Mouse (Mus musculus): ENCODE measurements at regions not wholly inside any gene's neighbourhood (a gene's known extent, or its start where the extent isn't known, plus 50 kb on each side); places are given as distances from the start of the nearest gene placed in this dataset.

DNA sequence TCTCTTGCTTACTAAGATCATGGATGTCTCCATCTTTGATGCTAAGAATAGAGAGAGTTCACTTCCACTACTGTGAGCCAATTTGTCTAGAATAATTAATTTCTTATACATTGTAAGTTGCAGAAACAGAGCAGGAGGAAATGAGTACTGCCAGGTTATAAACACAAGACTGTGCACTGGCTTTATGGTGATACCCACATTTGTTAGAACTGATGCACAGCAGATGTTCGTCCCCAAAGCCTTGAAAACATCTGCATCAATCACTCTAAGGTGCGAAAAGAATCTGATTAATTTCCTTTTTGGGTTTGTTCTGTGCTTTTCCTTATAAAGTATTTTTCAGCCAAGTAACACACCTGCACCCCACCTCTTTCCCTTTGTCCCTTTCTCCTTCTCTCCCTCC is 347.3 kb upstream of the Rgmb start:
- Histone ChIP-seq H3K4me1 (ENCODE audit: control insufficient read depth in 1 of 2, insufficient read depth in 2 of 2) (peaks cover 2 to 3% of the 10 kb centered on the region in 2 experiments; a peak in 1 of 4 replicates), H3K27me3 (replicated peaks) (no peaks in the 10 kb centered on the region), H3K9me3 (replicated peaks; ENCODE audit: low read length) (no peaks in the 10 kb centered on the region), H3K9ac (ENCODE audit: insufficient read depth, low read depth) (no peak overlapping the region), H3K79me2 (replicated peaks; ENCODE audit: control insufficient read depth, extremely low read depth, insufficient read depth, poor library complexity, severe bottlenecking) (no peaks in the 10 kb centered on the region), H3K27ac (ENCODE audit: insufficient read depth, low read depth) (no peak overlapping the region), H3K4me3 (replicated peaks in 1 of 3; ENCODE audit: low read depth in 2 of 3, low read length in 2 of 3, poor library complexity in 1 of 3) (no peak overlapping the region), H3K4me2 (ENCODE audit: insufficient read depth, low read depth, poor library complexity, severe bottlenecking) (no peak overlapping the region), H3K36me3 (replicated peaks in 1 of 2; ENCODE audit: control insufficient read depth in 1 of 2, insufficient read depth in 1 of 2, low read length in 1 of 2) (no peaks in the 10 kb centered on the region)
- no peak for DNase-seq (ENCODE audit: extremely low read depth)
- TF ChIP-seq RCOR1 (conservative IDR thresholded peaks at IDR 0.05; ENCODE audit: low read depth, low read length) (no peak), TBP (conservative IDR thresholded peaks at IDR 0.05; ENCODE audit: low read depth, low read length) (no peak), JUND (conservative IDR thresholded peaks at IDR 0.05; ENCODE audit: low read depth, low read length) (no peak)
- dilution Hi-C loops (cut with MboI; ENCODE audit: extremely low pct_ligation_motif_present, extremely low pct_unique_long_range_greater_than_20kb, low sequenced_read_pairs): loop anchor here (25.0 kb wide), 1 partner anchor 91 kb away; no protein-coding TSS in a partner anchor
- in situ Hi-C loops (cut with MboI; ENCODE audit: low pct_ligation_motif_present, low pct_unique_long_range_greater_than_20kb, low sequenced_read_pairs): no loop called here

DNA sequence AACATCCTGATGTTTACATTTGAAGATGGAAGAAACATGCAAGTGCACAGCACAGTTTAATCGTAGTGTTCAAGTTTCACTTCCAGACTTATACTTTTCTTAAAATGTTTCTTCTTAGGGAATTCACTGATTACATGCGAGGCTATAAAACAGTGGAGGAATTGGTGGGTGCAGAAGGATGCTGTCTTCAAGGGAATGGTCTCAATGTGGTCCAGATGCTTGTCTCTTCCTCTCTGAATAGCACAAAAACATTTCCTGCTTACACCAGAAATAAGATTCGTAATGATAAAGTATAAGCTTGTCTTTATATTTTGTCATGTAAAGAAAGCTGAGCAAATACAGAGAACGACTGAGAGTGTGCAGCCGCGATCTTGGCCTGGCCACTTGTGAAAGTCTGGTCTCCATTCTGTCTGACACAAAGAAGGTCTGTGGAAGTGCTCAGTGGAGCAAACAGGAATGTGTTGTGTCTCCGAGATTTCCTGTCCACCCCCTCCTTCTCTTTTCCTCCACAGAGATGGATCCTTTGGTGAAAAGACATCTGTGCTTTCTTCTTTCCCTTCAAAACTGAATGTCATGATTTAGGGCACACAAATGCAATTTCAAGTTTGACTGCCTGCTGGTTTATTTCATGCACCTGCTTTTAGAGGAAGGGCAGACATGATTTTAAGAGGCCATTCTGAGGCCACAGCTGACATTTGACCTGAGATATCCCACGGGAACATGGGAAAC is 346.1 kb upstream of the Rgmb start:
- in situ Hi-C loops (cut with MboI; ENCODE audit: low pct_ligation_motif_present, low pct_unique_long_range_greater_than_20kb, low sequenced_read_pairs) (no loop called here), dilution Hi-C loops (cut with MboI; ENCODE audit: extremely low pct_ligation_motif_present, extremely low pct_unique_long_range_greater_than_20kb, low sequenced_read_pairs) (loop anchor here (25.0 kb wide), 1 partner anchor 90 kb away; no protein-coding TSS in a partner anchor)
- Histone ChIP-seq H3K27ac (ENCODE audit: insufficient read depth, low read depth) (no peak overlapping the region), H3K4me3 (replicated peaks in 1 of 3; ENCODE audit: low read depth in 2 of 3, low read length in 2 of 3, poor library complexity in 1 of 3) (no peak overlapping the region), H3K4me1 (ENCODE audit: control insufficient read depth in 1 of 2, insufficient read depth in 2 of 2) (peaks cover 2 to 3% of the 10 kb centered on the region in 2 experiments; a peak in 1 of 4 replicates), H3K36me3 (replicated peaks in 1 of 2; ENCODE audit: control insufficient read depth in 1 of 2, insufficient read depth in 1 of 2, low read length in 1 of 2) (no peaks in the 10 kb centered on the region), H3K79me2 (replicated peaks; ENCODE audit: control insufficient read depth, extremely low read depth, insufficient read depth, poor library complexity, severe bottlenecking) (no peaks in the 10 kb centered on the region), H3K4me2 (ENCODE audit: insufficient read depth, low read depth, poor library complexity, severe bottlenecking) (no peak overlapping the region), H3K9ac (ENCODE audit: insufficient read depth, low read depth) (no peak overlapping the region), H3K9me3 (replicated peaks; ENCODE audit: low read length) (no peaks in the 10 kb centered on the region), H3K27me3 (replicated peaks) (no peaks in the 10 kb centered on the region)
- TF ChIP-seq ELF1 (IDR thresholded peaks at IDR 0.05; ENCODE audit: low read depth, low read length): no peak
- TF ChIP-seq EP300 (IDR thresholded peaks at IDR 0.05; ENCODE audit: low read length): no peak
- TF ChIP-seq ZC3H11A (IDR thresholded peaks at IDR 0.05; ENCODE audit: low read depth, low read length): no peak
- no peak for DNase-seq (ENCODE audit: extremely low read depth)

DNA sequence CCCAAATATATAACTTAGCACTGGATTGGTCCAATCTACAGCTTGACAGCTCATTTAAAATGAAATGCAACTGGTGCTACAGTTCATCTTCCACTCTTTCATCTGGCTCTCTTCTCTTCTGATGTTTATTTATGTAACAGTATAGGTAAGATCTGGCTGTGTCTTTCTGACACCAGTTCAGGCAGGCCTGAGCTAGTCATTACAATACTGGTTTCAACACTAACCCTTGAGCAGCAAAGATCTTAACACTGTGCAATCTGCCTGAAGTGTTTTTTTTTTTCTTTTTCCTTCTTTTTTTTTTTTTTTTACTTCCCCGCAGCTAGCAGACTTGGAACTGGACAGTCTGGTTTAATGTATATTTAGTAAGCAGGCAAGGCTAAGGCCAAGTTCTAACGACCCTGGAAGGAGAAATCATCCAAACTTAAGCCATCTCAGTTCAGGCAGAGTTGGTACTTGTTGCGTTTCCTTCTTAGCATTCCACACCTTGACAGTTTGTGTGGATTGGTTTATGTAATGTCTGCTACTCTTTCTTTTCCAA is 342.8 kb upstream of the Rgmb start:
- in situ Hi-C loops (cut with MboI; ENCODE audit: low pct_ligation_motif_present, low pct_unique_long_range_greater_than_20kb, low sequenced_read_pairs): no loop called here

More for the DNA sequence above, 342.8 kb upstream of the Rgmb start:
- no peaks in the 10 kb centered on the region for H3K27me3 ChIP-seq (replicated peaks)
- TF ChIP-seq SIN3A (IDR thresholded peaks at IDR 0.05; ENCODE audit: low read length) (no peak), RAD21 (IDR thresholded peaks at IDR 0.05; ENCODE audit: low read depth, low read length) (no peak), POLR2AphosphoS2 (IDR thresholded peaks at IDR 0.05; ENCODE audit: low read depth, low read length) (no peak), CHD2 (IDR thresholded peaks at IDR 0.05; ENCODE audit: low read length) (no peak), EP300 (IDR thresholded peaks at IDR 0.05; ENCODE audit: low read length) (no peak), ETS1 (conservative IDR thresholded peaks at IDR 0.05; ENCODE audit: low read depth, low read length) (no peak), NELFE (IDR thresholded peaks at IDR 0.05; ENCODE audit: low read depth, low read length) (no peak), ZKSCAN1 (IDR thresholded peaks at IDR 0.05; ENCODE audit: borderline replicate concordance, low read depth, low read length) (no peak), MAX (IDR thresholded peaks at IDR 0.05; ENCODE audit: low read length) (no peak), HCFC1 (IDR thresholded peaks at IDR 0.05; ENCODE audit: low read depth, low read length) (no peak), PAX5 (IDR thresholded peaks at IDR 0.05; ENCODE audit: low read length) (no peak), UBTF (IDR thresholded peaks at IDR 0.05; ENCODE audit: low read depth, low read length) (no peak), ZNF384 (IDR thresholded peaks at IDR 0.05; ENCODE audit: low read depth, low read length) (no peak), SMC3 (IDR thresholded peaks at IDR 0.05; ENCODE audit: low read depth, low read length) (no peak), MXI1 (IDR thresholded peaks at IDR 0.05; ENCODE audit: low read depth, low read length) (no peak), ZMIZ1 (IDR thresholded peaks at IDR 0.05; ENCODE audit: low read depth, low read length) (no peak), MEF2A (IDR thresholded peaks at IDR 0.05; ENCODE audit: borderline replicate concordance, low read depth, low read length) (no peak)
- H3K4me3 ChIP-seq (replicated peaks in 1 of 3; ENCODE audit: low read depth in 2 of 3, low read length in 2 of 3, poor library complexity in 1 of 3): no peak overlapping the region
- no peak overlapping the region for H3K9ac ChIP-seq (ENCODE audit: insufficient read depth, low read depth)
- H3K4me1 ChIP-seq (ENCODE audit: control insufficient read depth in 1 of 2, insufficient read depth in 2 of 2): peaks cover 2 to 3% of the 10 kb centered on the region in 2 experiments; a peak in 1 of 4 replicates
- no peaks in the 10 kb centered on the region for H3K79me2 ChIP-seq (replicated peaks; ENCODE audit: control insufficient read depth, extremely low read depth, insufficient read depth, poor library complexity, severe bottlenecking)
- no peak overlapping the region for H3K4me2 ChIP-seq (ENCODE audit: insufficient read depth, low read depth, poor library complexity, severe bottlenecking)
- no peaks in the 10 kb centered on the region for H3K9me3 ChIP-seq (replicated peaks; ENCODE audit: low read length)
- no peak overlapping the region for H3K27ac ChIP-seq (ENCODE audit: insufficient read depth, low read depth)
- dilution Hi-C loops (cut with MboI; ENCODE audit: extremely low pct_ligation_motif_present, extremely low pct_unique_long_range_greater_than_20kb, low sequenced_read_pairs): no loop called here
- H3K36me3 ChIP-seq (replicated peaks in 1 of 2; ENCODE audit: control insufficient read depth in 1 of 2, insufficient read depth in 1 of 2, low read length in 1 of 2): no peaks in the 10 kb centered on the region
- no peak for DNase-seq (ENCODE audit: extremely low read depth)
